Mouse (Mus musculus) testis, postnatal 14 days (tissue): Measurements from ENCODE around the gene Anp32b.

ENCODE experiments used
- DNase-seq: peaks from one replicate; pipeline ENCODE4 v3.0.0; 2021; ENCODE audit warnings: low spot score

Gene Anp32b

DNA sequence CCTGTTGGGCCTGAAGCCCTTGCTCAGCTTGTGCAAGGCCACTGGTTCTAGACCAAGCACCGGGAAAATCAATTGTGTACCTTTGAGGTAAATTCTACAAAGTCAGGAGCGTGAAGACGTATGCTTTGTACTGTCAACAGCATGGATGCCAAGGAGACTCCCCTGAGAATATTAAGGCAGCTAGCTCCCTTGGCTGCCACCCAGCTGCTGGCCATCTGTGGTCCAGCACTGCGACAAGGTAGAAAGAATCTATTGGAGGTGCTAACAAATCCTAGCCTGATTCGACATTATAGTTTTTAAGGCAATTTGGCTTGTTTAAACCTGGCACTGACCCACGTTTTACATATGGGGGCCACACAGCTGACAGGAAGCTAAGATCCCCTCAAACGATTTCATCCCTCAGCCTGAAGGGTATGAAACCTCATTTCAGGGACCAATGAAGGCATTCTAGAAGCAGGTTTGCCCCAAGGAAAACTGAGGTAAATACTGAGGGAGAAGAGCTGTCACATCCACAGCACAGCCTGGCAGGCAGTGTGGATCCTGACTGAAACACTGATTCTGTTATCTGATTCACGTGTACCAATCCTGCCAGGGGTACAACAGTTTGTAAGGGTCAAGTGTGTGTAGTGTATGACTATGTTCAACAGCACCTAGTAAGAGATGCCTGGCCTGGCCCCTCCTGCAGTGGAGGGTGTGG, 54.8 kb downstream of the Anp32b start:
- DNase-seq: no peak

DNA sequence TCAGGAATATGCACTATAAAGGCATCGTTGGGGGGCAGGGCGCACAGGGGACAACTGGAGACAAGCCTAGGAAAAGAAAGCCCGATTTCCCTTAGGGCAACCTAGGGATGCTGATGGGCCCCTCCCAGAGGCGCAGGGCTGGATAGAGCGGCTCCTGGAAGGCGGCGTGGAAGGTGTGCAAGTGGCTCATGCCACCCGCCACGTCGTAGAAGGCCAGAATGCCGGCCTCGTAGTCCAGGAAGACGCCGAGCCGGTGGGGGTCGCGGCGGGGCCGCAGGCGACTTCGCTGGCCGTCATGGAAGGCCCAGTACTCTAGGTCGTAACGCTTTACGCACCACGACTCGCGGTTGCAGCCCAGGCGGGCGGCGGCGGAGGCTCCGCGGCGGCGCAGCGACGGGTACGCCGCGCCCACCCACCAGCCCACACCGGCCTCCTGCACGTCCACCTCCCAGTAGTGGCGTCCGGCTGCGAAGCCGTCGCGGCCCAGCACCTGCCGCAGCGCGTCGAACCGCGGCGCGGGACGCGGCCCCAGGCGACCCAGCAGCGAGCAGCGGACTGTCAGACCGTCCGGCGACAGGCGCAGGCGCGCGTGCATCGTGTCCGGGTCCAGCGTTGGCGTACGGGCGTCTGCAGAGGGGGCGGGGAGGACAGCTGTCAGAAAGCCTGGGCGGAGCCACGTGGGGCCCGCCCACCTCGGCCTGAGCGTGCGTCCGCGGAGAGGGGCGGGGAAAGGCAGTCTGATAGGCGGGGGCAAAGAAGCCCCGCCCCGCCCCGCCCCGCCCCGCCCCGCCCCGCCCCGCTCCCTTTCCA, 56.3 kb downstream of the Anp32b start:
- peak; percentile 96 for DNase-seq

DNA sequence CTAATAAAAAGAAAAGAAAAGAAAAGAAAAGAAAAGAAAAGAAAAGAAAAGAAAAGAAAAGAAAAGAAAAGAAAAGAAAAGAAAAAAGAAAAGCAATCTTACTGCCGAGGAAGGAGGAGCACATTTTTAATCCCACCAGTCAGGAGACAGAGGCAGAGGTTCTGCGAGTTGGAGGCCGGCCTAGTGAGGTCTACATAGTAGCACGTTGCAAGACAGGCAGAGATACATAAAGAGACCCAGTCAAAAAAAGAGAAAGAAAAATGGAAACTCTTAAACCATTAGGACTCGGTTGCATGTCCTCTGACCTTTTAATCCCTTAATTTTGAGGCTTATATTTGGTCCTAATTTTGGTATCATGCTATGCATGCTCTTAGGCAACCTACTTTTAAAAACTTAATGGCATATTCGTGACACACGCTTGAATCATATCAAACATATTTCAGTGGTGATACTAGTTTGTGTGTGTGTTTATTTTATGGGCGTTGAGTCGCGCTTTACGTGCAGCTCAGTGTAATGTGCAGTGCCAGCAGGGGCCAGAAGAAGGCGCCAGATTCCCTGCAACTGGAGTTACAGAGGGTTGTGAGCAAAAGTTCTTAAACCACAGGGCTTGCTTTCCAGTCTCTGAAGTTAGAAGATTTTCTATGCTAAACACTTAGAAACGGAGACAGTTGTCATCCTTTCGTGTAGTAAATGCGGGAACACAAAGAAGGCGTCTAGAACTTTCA, 57.2 kb downstream of the Anp32b start:
- DNase-seq: peak; percentile 76

DNA sequence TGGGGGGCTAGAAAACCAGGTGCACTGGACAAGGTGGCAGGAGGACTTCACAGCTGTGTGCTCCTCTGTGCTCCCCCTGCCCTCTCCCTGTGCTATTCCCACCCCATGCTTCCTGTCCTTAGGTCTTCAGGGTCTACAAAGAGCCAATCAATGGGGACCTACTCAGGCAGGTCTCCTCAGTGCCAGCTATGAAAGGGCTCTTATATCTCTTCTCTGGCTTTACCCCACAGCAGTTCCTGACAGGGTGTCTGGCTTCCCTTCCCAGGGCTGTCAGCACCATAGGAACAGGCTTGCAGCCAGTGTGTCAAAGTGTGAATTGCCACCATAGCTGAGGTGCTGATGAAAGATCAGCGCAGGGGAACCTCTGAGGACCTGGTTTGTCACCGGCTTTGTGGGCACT, 69.8 kb downstream of the Anp32b start:
- no peak for DNase-seq

DNA sequence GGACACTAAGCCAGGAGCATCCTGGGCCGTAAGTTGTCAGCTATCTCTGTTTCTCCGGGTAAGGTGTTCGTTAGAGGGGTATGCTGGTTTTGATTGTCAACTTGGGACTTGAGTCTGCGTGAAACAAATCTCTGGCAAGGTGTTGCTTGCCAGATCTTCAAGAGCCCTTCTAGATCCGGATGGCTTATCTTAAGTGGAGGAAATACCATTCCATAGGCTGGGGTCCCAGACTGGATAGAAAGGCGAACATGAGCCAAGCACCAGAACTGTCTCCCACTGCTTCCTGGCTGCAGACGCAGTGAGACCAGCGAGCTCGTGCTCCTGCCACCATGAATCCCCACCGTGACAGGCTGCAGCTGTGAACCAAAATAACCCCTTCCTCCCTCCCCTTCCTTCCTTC, 70.8 kb downstream of the Anp32b start:
- no peak for DNase-seq
